Mouse (Mus musculus): ENCODE data around the gene C4bp.
"Not testable (repeated sequence)": the region's sequence is repeated elsewhere in the genome, so short reads cannot be mapped to it uniquely, and the experiment has no call there.

Gene C4bp

GRCm38 (mm10) chr1:130661454-130661853 lies at the start of gene C4bp:
TSS of gene C4bp (minus strand) at chr1:130661632.
- DNase-seq = no peak

GRCm38 (mm10) chr1:130710283-130711080 lies 49.0 kb upstream of the C4bp start:
- DNase-seq = no peak

- no peak for DNase-seq
These were observed 42.2 kb upstream of the C4bp start for GRCm38 (mm10) chr1:130703613-130704012.

GRCm38 (mm10) chr1:130701976-130702375 lies 40.5 kb upstream of the C4bp start:
- DNase-seq = no peak

GRCm38 (mm10) chr1:130699937-130700633 lies 38.7 kb upstream of the C4bp start:
- DNase-seq = no peak

- DNase-seq = no peak
These were observed 37.2 kb upstream of the C4bp start for GRCm38 (mm10) chr1:130698601-130699000.

- DNase-seq = no peak
These were observed 22.5 kb upstream of the C4bp start for GRCm38 (mm10) chr1:130683905-130684304.

- DNase-seq = no peak
These were observed 20.4 kb upstream of the C4bp start for GRCm38 (mm10) chr1:130681656-130682413.

- DNase-seq = no peak
These were observed 19.6 kb upstream of the C4bp start for GRCm38 (mm10) chr1:130681075-130681474.

- no peak for DNase-seq
These were observed 17.1 kb upstream of the C4bp start for GRCm38 (mm10) chr1:130678551-130678950.

- DNase-seq = not testable (repeated sequence)
These were observed 2.1 kb upstream of the C4bp start for GRCm38 (mm10) chr1:130663576-130663975.

GRCm38 (mm10) chr1:130659641-130660040 lies 1.8 kb downstream of the C4bp start:
- DNase-seq = not testable (repeated sequence)

- DNase-seq = peak; percentile 11
These were observed 17.3 kb downstream of the C4bp start for GRCm38 (mm10) chr1:130644103-130644502.

GRCm38 (mm10) chr1:130640967-130641366 lies 20.5 kb downstream of the C4bp start:
- no peak for DNase-seq

GRCm38 (mm10) chr1:130633761-130634410 lies 27.5 kb downstream of the C4bp start:
- peak; percentile 60 for DNase-seq

GRCm38 (mm10) chr1:130633316-130633715 lies 28.1 kb downstream of the C4bp start:
- no peak for DNase-seq

GRCm38 (mm10) chr1:130629521-130629920 lies 31.9 kb downstream of the C4bp start, which contains the start of gene Zp3r:
TSS of gene Zp3r (minus strand) at chr1:130629621.
- DNase-seq = no peak

GRCm38 (mm10) chr1:130596291-130596690 lies 65.1 kb downstream of the C4bp start:
- DNase-seq = no peak

- DNase-seq = peak; percentile 8
These were observed 72.8 kb downstream of the C4bp start for GRCm38 (mm10) chr1:130588659-130589058.

All from retina, postnatal 1 day (tissue).